Mouse (Mus musculus): ENCODE results near the gene Tex22. TPM values are rescaled to one million over a fixed set of nuclear protein-coding genes. Genes with fewer than 3 reads are reported as not detected.
A peak's percentile ranks its signal among the peaks of the same experiment; 100 is the strongest.

Tex22 gene
- polyA plus RNA-seq, 1 experiment = 1.3 TPM

GRCm38 (mm10) chr12:113032296-113033250, 41.7 kb upstream of the Tex22 start:
- TF ChIP-seq CTCF (IDR thresholded peaks at IDR 0.05; ENCODE audit: control insufficient read depth, insufficient read depth, low read length) (0 out of 2 replicates have a peak, but pooled peaks have one; percentile 9), POLR2A (IDR thresholded peaks at IDR 0.05; ENCODE audit: borderline replicate concordance, control insufficient read depth, low read depth, low read length) (no peak)
- Histone ChIP-seq H3K27ac (ENCODE audit: control insufficient read depth, insufficient read depth, low read depth, low read length, poor library complexity) (peak overlapping the region; percentile 92), H3K4me3 (replicated peaks; ENCODE audit: control insufficient read depth, low read depth, low read length) (no peak overlapping the region), H3K4me1 (ENCODE audit: control insufficient read depth, insufficient read depth, low read length) (peaks cover 20% of the 10 kb centered on the region)
- WGBS = 85% methylated on average over 11 of the region's 11 CpGs

- Histone ChIP-seq H3K4me1 (ENCODE audit: control insufficient read depth, insufficient read depth, low read length) (peaks cover 16% of the 10 kb centered on the region), H3K4me3 (replicated peaks; ENCODE audit: control insufficient read depth, low read depth, low read length) (no peak overlapping the region), H3K27ac (ENCODE audit: control insufficient read depth, insufficient read depth, low read depth, low read length, poor library complexity) (no peak overlapping the region)
- WGBS = 72% methylated on average over 2 of the region's 2 CpGs
- TF ChIP-seq POLR2A (IDR thresholded peaks at IDR 0.05; ENCODE audit: borderline replicate concordance, control insufficient read depth, low read depth, low read length) (no peak), CTCF (IDR thresholded peaks at IDR 0.05; ENCODE audit: control insufficient read depth, insufficient read depth, low read length) (no peak)
Measured at GRCm38 (mm10) chr12:113035093-113035492, 39.2 kb upstream of the Tex22 start.

- 66% methylated on average over 4 of the region's 4 CpGs for WGBS
Measured at GRCm38 (mm10) chr12:113036996-113037395, 37.3 kb upstream of the Tex22 start.

GRCm38 (mm10) chr12:113038414-113038813, 35.9 kb upstream of the Tex22 start:
- no peak for TF ChIP-seq CTCF (IDR thresholded peaks at IDR 0.05; ENCODE audit: control insufficient read depth, insufficient read depth, low read length)
- no peak for TF ChIP-seq POLR2A (IDR thresholded peaks at IDR 0.05; ENCODE audit: borderline replicate concordance, control insufficient read depth, low read depth, low read length)
- H3K4me3 ChIP-seq (replicated peaks; ENCODE audit: control insufficient read depth, low read depth, low read length) = no peak overlapping the region
- peaks cover 4% of the 10 kb centered on the region; the same call in 1 of the 2 replicates for H3K4me1 ChIP-seq (ENCODE audit: control insufficient read depth, insufficient read depth, low read length)
- 86% methylated on average over 4 of the region's 4 CpGs for WGBS
- H3K27ac ChIP-seq (ENCODE audit: control insufficient read depth, insufficient read depth, low read depth, low read length, poor library complexity) = no peak overlapping the region

More at GRCm38 (mm10) chr12:113036996-113037395, 37.3 kb upstream of the Tex22 start:
- Histone ChIP-seq H3K4me1 (ENCODE audit: control insufficient read depth, insufficient read depth, low read length) (peaks cover 6% of the 10 kb centered on the region; the same call in 1 of the 2 replicates), H3K27ac (ENCODE audit: control insufficient read depth, insufficient read depth, low read depth, low read length, poor library complexity) (no peak overlapping the region), H3K4me3 (replicated peaks; ENCODE audit: control insufficient read depth, low read depth, low read length) (no peak overlapping the region)
- TF ChIP-seq POLR2A (IDR thresholded peaks at IDR 0.05; ENCODE audit: borderline replicate concordance, control insufficient read depth, low read depth, low read length) (no peak), CTCF (IDR thresholded peaks at IDR 0.05; ENCODE audit: control insufficient read depth, insufficient read depth, low read length) (no peak)

GRCm38 (mm10) chr12:113041481-113042439, 32.5 kb upstream of the Tex22 start:
- Histone ChIP-seq H3K4me3 (replicated peaks; ENCODE audit: control insufficient read depth, low read depth, low read length) (no peak overlapping the region), H3K4me1 (ENCODE audit: control insufficient read depth, insufficient read depth, low read length) (peaks cover 6% of the 10 kb centered on the region; the same call in 1 of the 2 replicates), H3K27ac (ENCODE audit: control insufficient read depth, insufficient read depth, low read depth, low read length, poor library complexity) (no peak overlapping the region)
- 65% methylated on average over 15 of the region's 15 CpGs for WGBS
- no peak for TF ChIP-seq POLR2A (IDR thresholded peaks at IDR 0.05; ENCODE audit: borderline replicate concordance, control insufficient read depth, low read depth, low read length)
- TF ChIP-seq CTCF (IDR thresholded peaks at IDR 0.05; ENCODE audit: control insufficient read depth, insufficient read depth, low read length) = no peak

- Histone ChIP-seq H3K4me1 (ENCODE audit: control insufficient read depth, insufficient read depth, low read length) (peaks cover 6% of the 10 kb centered on the region; the same call in 1 of the 2 replicates), H3K27ac (ENCODE audit: control insufficient read depth, insufficient read depth, low read depth, low read length, poor library complexity) (no peak overlapping the region)
- 38% methylated on average over 2 of the region's 2 CpGs for WGBS
Measured at GRCm38 (mm10) chr12:113042543-113042942, 31.8 kb upstream of the Tex22 start.

GRCm38 (mm10) chr12:113044916-113045677, 29.2 kb upstream of the Tex22 start:
- Histone ChIP-seq H3K4me3 (replicated peaks; ENCODE audit: control insufficient read depth, low read depth, low read length) (no peak overlapping the region), H3K27ac (ENCODE audit: control insufficient read depth, insufficient read depth, low read depth, low read length, poor library complexity) (no peak overlapping the region), H3K4me1 (ENCODE audit: control insufficient read depth, insufficient read depth, low read length) (peaks cover 6% of the 10 kb centered on the region; the same call in 1 of the 2 replicates)
- WGBS = 76% methylated on average over 3 of the region's 3 CpGs
- TF ChIP-seq POLR2A (IDR thresholded peaks at IDR 0.05; ENCODE audit: borderline replicate concordance, control insufficient read depth, low read depth, low read length) (no peak), CTCF (IDR thresholded peaks at IDR 0.05; ENCODE audit: control insufficient read depth, insufficient read depth, low read length) (peak; percentile 32; the same call in 1 of the 2 replicates)

More at GRCm38 (mm10) chr12:113042543-113042942, 31.8 kb upstream of the Tex22 start:
- H3K4me3 ChIP-seq (replicated peaks; ENCODE audit: control insufficient read depth, low read depth, low read length) = no peak overlapping the region
- TF ChIP-seq POLR2A (IDR thresholded peaks at IDR 0.05; ENCODE audit: borderline replicate concordance, control insufficient read depth, low read depth, low read length) (no peak), CTCF (IDR thresholded peaks at IDR 0.05; ENCODE audit: control insufficient read depth, insufficient read depth, low read length) (no peak)
